Mouse (Mus musculus) kidney, adult 2 months (tissue): ENCODE data around the gene Ror1. TPM values are rescaled to one million over a fixed set of nuclear protein-coding genes. Genes with fewer than 3 reads are reported as not detected.
A peak's percentile ranks its signal among the peaks of the same experiment; 100 is the strongest.

Source experiments
- DNase-seq: peaks from one replicate; pipeline ENCODE4 v3.0.0; 2021
- H3K27ac ChIP-seq: fragments of 200-500 bp; 2 replicates; pipeline ENCODE4 v1.5.1; 2012; ENCODE audit warnings: low read depth, low read length, control low read depth, inconsistent platforms; ENCODE audit not compliant: insufficient read depth
- H3K27me3 ChIP-seq: fragments of 200-500 bp; replicated peaks from 2 replicates; pipeline ENCODE4 v1.6.1; 2012; ENCODE audit warnings: mild to moderate bottlenecking, moderate library complexity, low read length, inconsistent platforms; ENCODE audit not compliant: control insufficient read depth, insufficient read depth
- H3K36me3 ChIP-seq: fragments of 200-500 bp; 2 replicates; pipeline ENCODE4 v1.6.1; 2012; ENCODE audit warnings: mild to moderate bottlenecking, moderate library complexity, low read length, inconsistent platforms; ENCODE audit not compliant: control insufficient read depth, insufficient read depth
- H3K4me1 ChIP-seq: fragments of 200-500 bp; 2 replicates; pipeline ENCODE4 v1.6.1; 2011; ENCODE audit warnings: low read length; ENCODE audit not compliant: control insufficient read depth, insufficient read depth
- H3K4me3 ChIP-seq: fragments of 200-500 bp; 2 replicates; pipeline ENCODE4 v1.5.1; 2011; ENCODE audit warnings: mild to moderate bottlenecking, low read depth, low read length, control low read depth; ENCODE audit not compliant: insufficient read depth
- CTCF ChIP-seq: fragments of 200-500 bp; conservative IDR thresholded peaks from 2 replicates; pipeline ENCODE4 v1.5.1; 2011; ENCODE audit warnings: low read depth, mild to moderate bottlenecking, control low read depth, low read length, moderate library complexity, mixed read lengths; ENCODE audit not compliant: insufficient read depth, insufficient read length
- POLR2A ChIP-seq: fragments of 200-500 bp; IDR thresholded peaks from one replicate; pipeline ENCODE4 v1.6.1; 2011; ENCODE audit warnings: low read depth, low read length, control low read depth
- WGBS: fragments of 180-500 bp; shearing (Covaris S2); methylation state at CpG from one replicate; pipeline ENCODE4 v1.1.7; 2018; 5-methylcytosine and 5-hydroxymethylcytosine counted together
- polyA plus RNA-seq: library from polyadenylated mRNA; depleted of rRNA; stranded (reverse); fragments of >200 nt; gene quantifications from 2 replicates; pipeline ENCODE4 v1.2.3, GENCODE M21; 2012

Gene Ror1
- polyA plus RNA-seq, 1 experiment = 2.2 TPM

DNA sequence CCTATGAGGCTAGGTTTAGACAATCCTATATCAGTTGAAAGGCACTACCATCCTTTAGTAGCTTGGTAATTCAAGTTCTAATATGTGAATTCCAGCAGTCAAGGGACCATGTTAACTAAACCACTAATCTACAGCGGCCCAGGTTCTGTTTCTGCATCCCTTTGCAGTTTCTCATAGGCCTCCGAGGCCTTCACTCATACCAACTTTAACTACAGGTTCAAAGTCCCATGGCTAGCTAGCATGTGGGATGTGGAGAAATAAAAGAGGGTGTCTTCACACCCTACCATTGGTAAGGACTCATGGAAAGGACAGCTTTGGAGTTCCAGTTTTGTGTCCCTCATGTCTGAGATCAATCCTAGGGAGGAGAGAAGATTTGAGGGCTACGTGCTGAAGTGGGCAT is 60.1 kb downstream of the Ror1 start:
- peaks cover 7% of the 10 kb centered on the region; the same call in 1 of the 2 replicates for H3K4me1 ChIP-seq
- peak; percentile 51 for DNase-seq
- TF ChIP-seq POLR2A = no peak
- TF ChIP-seq CTCF = no peak
- WGBS = 73% methylated on average over 3 of the region's 3 CpGs
- H3K27me3 ChIP-seq = no peaks in the 10 kb centered on the region
- H3K36me3 ChIP-seq = no peaks in the 10 kb centered on the region
- no peak overlapping the region for H3K27ac ChIP-seq
- no peak overlapping the region for H3K4me3 ChIP-seq

- Histone ChIP-seq H3K4me1 (peaks cover 7% of the 10 kb centered on the region; the same call in 1 of the 2 replicates), H3K4me3 (no peak overlapping the region), H3K27me3 (no peaks in the 10 kb centered on the region), H3K27ac (no peak overlapping the region), H3K36me3 (no peaks in the 10 kb centered on the region)
- DNase-seq = no peak
- WGBS = 91% methylated on average over 5 of the region's 5 CpGs
- TF ChIP-seq POLR2A (no peak), CTCF (no peak)
These were observed 62.8 kb downstream of the Ror1 start for GRCm38 (mm10) chr4:100158401-100158800.

GRCm38 (mm10) chr4:100160156-100160555 is 64.6 kb downstream of the Ror1 start:
- no peak for TF ChIP-seq POLR2A
- TF ChIP-seq CTCF = no peak
- no peak for DNase-seq
- Histone ChIP-seq H3K4me3 (no peak overlapping the region), H3K27ac (no peak overlapping the region), H3K4me1 (peaks cover 5% of the 10 kb centered on the region; the same call in 1 of the 2 replicates), H3K27me3 (no peaks in the 10 kb centered on the region), H3K36me3 (no peaks in the 10 kb centered on the region)

GRCm38 (mm10) chr4:100165790-100166189 is 70.2 kb downstream of the Ror1 start:
- Histone ChIP-seq H3K4me3 (no peak overlapping the region), H3K27me3 (no peaks in the 10 kb centered on the region), H3K27ac (no peak overlapping the region), H3K36me3 (no peaks in the 10 kb centered on the region), H3K4me1 (no peaks in the 10 kb centered on the region)
- WGBS = 82% methylated on average over 7 of the region's 7 CpGs
- DNase-seq = no peak
- TF ChIP-seq POLR2A (no peak), CTCF (no peak)

DNA sequence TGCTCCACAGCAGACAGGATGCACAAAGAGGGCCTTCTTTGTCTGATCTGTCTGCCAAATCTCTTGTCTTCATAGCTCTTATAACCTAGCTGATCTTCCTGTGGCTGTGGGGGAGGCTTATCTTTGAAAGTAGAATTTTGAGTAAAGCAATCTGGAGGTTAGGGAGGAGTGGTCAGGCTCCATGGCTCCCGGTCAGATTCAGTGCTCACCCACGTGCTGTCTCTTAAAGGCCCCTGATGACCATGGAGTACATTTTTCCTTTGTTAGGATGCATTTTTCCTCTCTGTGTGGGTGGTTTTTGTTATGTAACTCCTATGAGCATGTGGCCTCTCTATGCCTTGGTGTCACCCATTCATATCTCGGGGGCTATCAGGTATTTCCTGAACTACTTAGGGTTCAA is 71.3 kb downstream of the Ror1 start:
- Histone ChIP-seq H3K27me3 (no peaks in the 10 kb centered on the region), H3K27ac (no peak overlapping the region), H3K36me3 (no peaks in the 10 kb centered on the region), H3K4me3 (no peak overlapping the region), H3K4me1 (no peaks in the 10 kb centered on the region)
- no peak for DNase-seq
- TF ChIP-seq POLR2A (no peak), CTCF (no peak)
- 49% methylated on average over 3 of the region's 3 CpGs for WGBS

DNA sequence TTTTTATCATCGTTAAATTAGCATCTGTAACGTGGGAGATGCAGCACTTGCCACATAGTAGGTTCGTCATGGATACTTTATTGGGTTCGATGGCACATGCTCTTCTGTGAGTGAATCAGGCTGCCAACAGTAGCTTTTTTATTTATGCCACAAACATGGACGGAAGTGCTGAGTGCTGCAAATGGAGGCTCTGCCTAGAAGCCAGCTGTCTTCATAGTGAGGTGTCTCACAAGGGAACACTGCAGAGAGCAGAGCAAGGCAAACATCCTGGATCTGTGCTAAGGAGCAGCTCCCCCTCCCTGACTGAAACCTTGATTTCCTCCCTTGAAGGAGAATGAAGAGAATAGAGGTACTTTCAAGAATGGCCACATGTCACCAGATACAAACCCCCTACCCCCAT is 74.1 kb downstream of the Ror1 start:
- H3K27ac ChIP-seq = no peak overlapping the region
- H3K4me3 ChIP-seq = no peak overlapping the region
- no peaks in the 10 kb centered on the region for H3K36me3 ChIP-seq
- no peak for DNase-seq
- no peaks in the 10 kb centered on the region for H3K4me1 ChIP-seq
- WGBS = 72% methylated on average over 5 of the region's 5 CpGs
- no peaks in the 10 kb centered on the region for H3K27me3 ChIP-seq
- TF ChIP-seq POLR2A (no peak), CTCF (no peak)

GRCm38 (mm10) chr4:100170161-100170650 is 74.6 kb downstream of the Ror1 start:
- DNase-seq = no peak
- TF ChIP-seq CTCF (no peak), POLR2A (no peak)
- Histone ChIP-seq H3K27me3 (no peaks in the 10 kb centered on the region), H3K4me3 (no peak overlapping the region), H3K27ac (no peak overlapping the region), H3K4me1 (no peaks in the 10 kb centered on the region), H3K36me3 (no peaks in the 10 kb centered on the region)
- 56% methylated on average over 14 of the region's 14 CpGs for WGBS

DNA sequence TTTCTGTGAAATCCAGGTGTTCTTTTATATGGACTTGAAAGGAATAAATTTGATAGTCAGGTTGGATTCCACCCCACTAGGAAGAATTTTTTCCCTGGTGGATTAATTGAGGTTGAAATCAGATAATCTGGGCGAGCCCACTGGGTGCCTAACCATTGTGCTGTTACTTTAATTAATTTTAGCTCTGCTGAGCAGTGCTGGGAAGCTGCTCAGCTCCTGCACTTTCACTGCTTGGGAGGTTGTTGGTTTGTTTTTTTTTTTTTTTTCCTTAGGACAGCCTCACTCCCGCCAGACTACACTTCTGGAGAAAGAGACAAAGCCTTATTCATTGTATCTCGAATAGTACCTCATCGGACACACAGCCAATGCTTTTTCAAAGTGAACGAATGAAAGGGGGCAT is 75.2 kb downstream of the Ror1 start:
- no peaks in the 10 kb centered on the region for H3K36me3 ChIP-seq
- no peak overlapping the region for H3K4me3 ChIP-seq
- WGBS = 62% methylated on average over 5 of the region's 5 CpGs
- no peak overlapping the region for H3K27ac ChIP-seq
- H3K4me1 ChIP-seq = no peaks in the 10 kb centered on the region
- DNase-seq = no peak
- no peaks in the 10 kb centered on the region for H3K27me3 ChIP-seq
- no peak for TF ChIP-seq POLR2A
- no peak for TF ChIP-seq CTCF
